Mouse (Mus musculus): ENCODE results near the gene Dgkz. TPM values are rescaled to one million over a fixed set of nuclear protein-coding genes. Genes with fewer than 3 reads are reported as not detected.

Gene Dgkz
- total RNA-seq, 2 experiments from 2014 or later: 553 to 561 TPM

GRCm38 (mm10) chr2:91944170-91944950 is 31.3 kb downstream of the Dgkz start:
- Histone ChIP-seq H3K4me3 (no peak overlapping the region), H3K27ac (peak overlapping the region; percentile 70)
- peak; percentile 81 to 85 for DNase-seq (ENCODE audit: extremely low spot score in 1 of 2, low spot score in 2 of 2)
- intact Hi-C loops (cut with DNase I): loop anchor here (2.0 kb wide), 1 partner anchor 18 kb away; no protein-coding TSS in a partner anchor
- TF ChIP-seq CTCF (IDR thresholded peaks at IDR 0.05): peak; percentile 85

DNA sequence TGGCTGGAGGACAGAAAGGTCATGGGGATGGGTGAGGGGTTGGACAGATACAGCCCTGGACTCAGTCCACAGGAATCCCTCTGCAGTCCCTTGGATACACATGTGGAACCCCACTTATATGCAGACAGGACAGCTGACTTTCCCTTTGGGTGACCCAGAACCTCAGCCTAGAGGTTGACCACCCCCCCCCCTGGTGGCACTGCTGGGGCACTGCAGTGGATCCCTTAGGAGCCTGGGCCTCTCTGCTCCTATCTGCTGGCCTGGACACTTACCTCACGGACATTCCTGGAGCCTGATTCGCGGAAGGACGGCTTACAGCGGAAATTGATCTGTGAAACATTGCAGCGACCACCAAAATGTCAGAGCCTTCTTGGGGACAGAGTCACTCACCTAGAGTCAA is 33.3 kb downstream of the Dgkz start:
- TF ChIP-seq CTCF (IDR thresholded peaks at IDR 0.05): peak; percentile 41
- H3K4me3 ChIP-seq: no peak overlapping the region
- intact Hi-C loops (cut with DNase I): no loop called here
- DNase-seq (ENCODE audit: extremely low spot score in 1 of 2, low spot score in 2 of 2): no peak
- H3K27ac ChIP-seq: no peak overlapping the region

GRCm38 (mm10) chr2:91939303-91939935 is 36.2 kb downstream of the Dgkz start:
- Histone ChIP-seq H3K27ac (peak overlapping the region; percentile 71), H3K4me3 (no peak overlapping the region)
- DNase-seq (ENCODE audit: extremely low spot score in 1 of 2, low spot score in 2 of 2): no peak
- intact Hi-C loops (cut with DNase I): no loop called here
- no peak for TF ChIP-seq CTCF (IDR thresholded peaks at IDR 0.05)

GRCm38 (mm10) chr2:91936154-91936553 is 39.5 kb downstream of the Dgkz start:
- intact Hi-C loops (cut with DNase I): no loop called here
- peak in 1 of 2 experiments; percentile 65 for DNase-seq (ENCODE audit: extremely low spot score in 1 of 2, low spot score in 2 of 2)
- TF ChIP-seq CTCF (IDR thresholded peaks at IDR 0.05): no peak
- H3K27ac ChIP-seq: peak overlapping the region; percentile 80
- no peak overlapping the region for H3K4me3 ChIP-seq

DNA sequence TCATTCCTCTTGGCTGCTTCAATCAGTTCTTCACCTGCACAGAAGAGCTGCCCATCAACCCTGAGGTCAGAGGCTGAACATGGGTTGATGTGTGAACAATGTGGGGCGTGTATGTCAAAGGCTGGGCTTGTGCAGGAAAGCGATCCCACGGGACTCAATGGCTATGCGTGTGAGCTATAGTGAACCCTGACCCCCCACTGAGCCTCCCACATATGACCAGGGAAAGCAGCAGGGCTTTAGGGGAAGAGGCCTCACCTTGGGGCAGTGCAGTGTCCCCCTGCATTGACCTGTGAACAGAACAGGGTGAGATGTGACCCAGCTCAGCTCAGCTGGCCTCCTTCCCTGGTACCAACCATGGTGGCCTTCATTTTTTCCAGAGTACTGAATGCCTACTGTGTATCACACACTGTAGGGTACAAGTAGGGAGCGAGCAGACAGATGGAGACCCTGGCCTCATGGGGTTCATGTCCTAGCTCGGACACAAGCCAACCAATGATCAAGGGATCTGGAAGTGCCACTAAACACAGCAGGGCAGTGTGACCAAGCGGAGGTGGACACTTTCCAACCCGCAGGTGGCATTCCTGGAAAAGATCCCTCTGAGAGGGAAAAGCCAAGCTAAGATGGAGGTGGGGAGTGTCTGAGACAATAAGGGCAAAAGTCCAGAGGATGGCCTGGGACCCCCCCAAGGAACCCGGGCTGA is 40.7 kb downstream of the Dgkz start:
- DNase-seq (ENCODE audit: extremely low spot score in 1 of 2, low spot score in 2 of 2): no peak
- TF ChIP-seq CTCF (IDR thresholded peaks at IDR 0.05): no peak
- peak overlapping the region; percentile 16; the same call in 1 of the 2 replicates for H3K27ac ChIP-seq
- H3K4me3 ChIP-seq: no peak overlapping the region
- intact Hi-C loops (cut with DNase I): loop anchor here (5.0 kb wide), 1 partner anchor 447 kb away; the partner anchor contains the start of gene 1700029I15Rik

- Histone ChIP-seq H3K4me3 (no peak overlapping the region), H3K27ac (no peak overlapping the region)
- DNase-seq (ENCODE audit: extremely low spot score in 1 of 2, low spot score in 2 of 2): no peak
- intact Hi-C loops (cut with DNase I): loop anchor here (5.0 kb wide), 1 partner anchor 448 kb away; the partner anchor contains the start of gene 1700029I15Rik
- no peak for TF ChIP-seq CTCF (IDR thresholded peaks at IDR 0.05)
Observed at GRCm38 (mm10) chr2:91934016-91934415, 41.6 kb downstream of the Dgkz start.

DNA sequence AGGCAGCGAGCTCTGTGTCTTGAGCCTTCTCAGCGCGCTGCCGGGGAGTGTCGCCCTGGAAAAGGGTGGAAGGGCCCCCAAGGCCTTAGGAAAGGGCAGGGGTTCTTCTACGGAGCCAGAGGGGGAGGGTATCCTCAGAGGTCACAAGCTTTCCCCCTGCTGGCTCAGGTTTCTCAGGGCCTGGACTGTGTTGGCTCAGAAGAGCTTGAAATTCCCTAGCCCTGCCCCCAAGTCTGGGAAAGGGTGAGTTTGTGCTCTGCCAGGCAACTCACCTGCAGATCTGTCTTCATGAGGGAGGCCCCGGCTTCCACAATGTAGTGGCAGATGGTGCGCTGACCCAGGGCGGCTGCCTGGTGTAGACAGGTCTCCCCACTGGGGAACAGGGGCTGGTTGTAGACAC is 42.2 kb downstream of the Dgkz start:
- intact Hi-C loops (cut with DNase I): loop anchor here (5.0 kb wide), 1 partner anchor 449 kb away; the partner anchor contains the start of gene 1700029I15Rik
- H3K4me3 ChIP-seq: no peak overlapping the region
- TF ChIP-seq CTCF (IDR thresholded peaks at IDR 0.05): no peak
- peak overlapping the region; percentile 64; the same call in 1 of the 2 replicates for H3K27ac ChIP-seq
- DNase-seq (ENCODE audit: extremely low spot score in 1 of 2, low spot score in 2 of 2): peak in 1 of 2 experiments; percentile 16

GRCm38 (mm10) chr2:91932737-91933350 is 42.8 kb downstream of the Dgkz start:
- peak overlapping the region; percentile 64 for H3K27ac ChIP-seq
- TF ChIP-seq CTCF (IDR thresholded peaks at IDR 0.05): no peak
- intact Hi-C loops (cut with DNase I): loop anchor here (5.0 kb wide), 1 partner anchor 449 kb away; the partner anchor contains the start of gene 1700029I15Rik

DNA sequence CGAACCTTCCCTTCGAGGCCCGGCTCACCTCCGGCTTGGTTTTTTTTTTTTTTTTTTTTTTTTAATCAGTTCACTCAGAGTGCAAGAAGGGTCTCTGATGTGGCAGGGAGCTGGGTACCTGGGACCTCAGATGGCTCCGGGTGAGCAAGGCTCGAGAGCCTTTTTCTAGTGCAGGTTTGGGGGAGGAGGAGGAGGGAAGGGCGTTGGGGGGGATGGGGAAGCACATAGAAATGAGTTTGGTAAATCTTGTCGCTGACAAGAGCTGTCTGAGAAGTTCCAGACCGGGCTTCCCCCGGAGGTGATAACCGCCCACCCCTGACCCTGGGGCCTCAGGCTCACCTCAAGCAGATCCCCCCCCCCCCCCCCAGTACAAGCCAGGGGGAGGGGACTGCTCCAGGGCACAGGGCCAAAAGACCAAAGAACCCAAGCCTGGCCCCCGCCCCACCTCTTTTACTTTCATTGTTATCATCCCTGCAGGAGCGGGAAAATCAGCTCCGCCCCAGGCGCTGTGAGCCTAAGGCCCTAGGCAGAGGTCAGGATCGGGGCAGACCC is 43.4 kb downstream of the Dgkz start, which contains the start of gene Mdk:
Gene Mdk (minus strand): TSS at position 138 of the 552 bp plus-strand sequence.
- TF ChIP-seq CTCF (IDR thresholded peaks at IDR 0.05): no peak
- H3K27ac ChIP-seq: peak within 1 kb of the TSS; percentile 75
- H3K4me3 ChIP-seq: peak within 1 kb of the TSS; percentile 28
- intact Hi-C loops (cut with DNase I): loop anchor here (5.0 kb wide), 1 partner anchor 450 kb away; the partner anchor contains the start of gene 1700029I15Rik
- DNase-seq (ENCODE audit: extremely low spot score in 1 of 2, low spot score in 2 of 2): no peak

More at GRCm38 (mm10) chr2:91932737-91933350, 42.8 kb downstream of the Dgkz start:
- DNase-seq (ENCODE audit: extremely low spot score in 1 of 2, low spot score in 2 of 2): peak in 1 of 2 experiments; percentile 16
- no peak overlapping the region for H3K4me3 ChIP-seq

DNA sequence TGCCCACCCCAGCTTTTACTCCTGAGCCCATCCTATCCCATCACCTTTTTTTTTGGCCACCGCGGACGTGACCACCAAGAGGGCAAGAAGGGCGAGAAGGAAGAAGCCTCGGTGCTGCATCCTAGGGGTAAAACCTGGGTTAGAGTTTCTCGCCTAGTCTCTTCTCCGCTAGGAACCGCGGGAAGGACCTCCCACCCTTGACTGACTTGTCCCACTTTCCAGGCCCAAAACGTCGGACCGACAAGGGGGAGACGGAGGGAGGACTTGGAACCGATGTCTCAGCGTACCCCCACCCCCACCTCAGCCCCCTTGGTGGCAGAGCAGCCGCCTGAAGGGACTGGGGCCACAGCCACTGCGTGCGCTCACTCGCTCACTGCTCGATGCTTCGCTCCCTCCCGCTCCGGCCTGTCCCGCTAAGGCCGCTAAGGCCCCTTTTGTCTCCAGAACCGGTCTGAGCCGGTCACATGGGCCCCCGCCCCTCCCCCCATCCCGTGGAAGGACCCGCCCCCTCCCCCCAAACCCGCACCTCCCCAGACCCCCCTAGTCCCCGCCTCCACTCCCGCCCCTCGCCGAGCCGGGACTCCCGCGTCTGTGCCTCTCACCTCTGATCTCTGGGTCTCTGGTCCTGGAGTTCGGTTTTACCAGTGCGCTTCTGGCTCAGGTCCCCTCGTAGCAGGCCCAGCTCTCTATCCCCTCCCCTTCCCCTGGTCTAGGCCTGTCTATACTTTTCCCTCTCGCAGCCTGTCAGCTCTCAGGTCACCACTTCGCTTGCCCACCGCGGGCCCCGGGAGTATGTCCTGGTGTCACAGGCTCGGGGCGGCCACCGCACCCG is 44.1 kb downstream of the Dgkz start:
- TF ChIP-seq CTCF (IDR thresholded peaks at IDR 0.05): no peak
- peak in 1 of 2 experiments; percentile 37 for DNase-seq (ENCODE audit: extremely low spot score in 1 of 2, low spot score in 2 of 2)
- intact Hi-C loops (cut with DNase I): loop anchor here (5.0 kb wide), 1 partner anchor 451 kb away; the partner anchor contains the start of gene 1700029I15Rik
- Histone ChIP-seq H3K4me3 (peak overlapping the region; percentile 28), H3K27ac (peak overlapping the region; percentile 75)

Measured in left cerebral cortex, adult 2 months (tissue).